In the genomic region with DNA sequence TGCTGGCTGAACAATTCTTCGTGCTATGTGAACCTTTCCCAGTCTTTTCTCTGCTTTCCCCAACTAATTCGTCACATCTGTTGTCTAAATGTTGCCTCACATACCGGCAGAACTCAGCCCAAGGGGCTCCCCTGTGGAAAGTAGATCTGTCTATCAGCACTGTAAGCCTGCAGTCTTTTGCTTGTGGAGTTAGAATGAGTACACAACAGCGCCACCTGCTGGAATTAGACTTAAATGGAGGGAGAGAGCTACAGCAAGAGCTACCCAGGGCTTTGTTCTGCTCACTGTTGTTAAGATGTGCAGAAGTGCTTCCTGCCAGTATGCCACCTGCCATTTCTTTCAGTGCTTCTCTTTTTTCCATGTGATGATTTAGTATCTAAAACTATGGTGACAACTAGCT, we compare ENCODE assay signal across 8 mouse cellular contexts.
A peak's percentile ranks its signal among the peaks of the same experiment; 100 is the strongest.
DNase-seq lines count a peak whose midpoint lies in the region; ATAC-seq lines count a peak whose summit lies in the region.

No protein-coding gene starts in this region.

- H3K9ac ChIP-seq in limb, embryonic 11.5 days (ENCODE audit: low read length) = no peak overlapping the region

- H3K9me3 ChIP-seq in limb, embryonic 11.5 days (ENCODE audit: control insufficient read depth, low read length) = no peaks in the 10 kb centered on the region

- no peaks in the 10 kb centered on the region for H3K36me3 ChIP-seq in limb, embryonic 11.5 days (ENCODE audit: control insufficient read depth, insufficient read depth, low read length)

- no peak overlapping the region for H3K27ac ChIP-seq in limb, embryonic 11.5 days (replicated peaks; ENCODE audit: low read depth, low read length)

- H3K27me3 ChIP-seq in limb, embryonic 11.5 days (ENCODE audit: control insufficient read depth, insufficient read depth, low read length) = no peaks in the 10 kb centered on the region

- no peak overlapping the region for H3K4me3 ChIP-seq in limb, embryonic 11.5 days (ENCODE audit: low read depth, low read length)

- H3K4me1 ChIP-seq in limb, embryonic 11.5 days (ENCODE audit: control insufficient read depth, insufficient read depth, low read length) = no peaks in the 10 kb centered on the region

- no peak overlapping the region for H3K4me2 ChIP-seq in limb, embryonic 11.5 days (ENCODE audit: low read depth, severe bottlenecking)

- ATAC-seq in limb, embryonic 11.5 days (ENCODE audit: insufficient number of reproducible peaks, low FRiP score, low TSS enrichment, low read depth) = peak; percentile 88

- WGBS in limb, embryonic 11.5 days = 14% methylated on average over 4 of the region's 4 CpGs

- DNase-seq in gastrocnemius, adult 18-20 months (ENCODE audit: low spot score) = peak; percentile 52
- no peak for DNase-seq in gastrocnemius, postnatal 25 days
- DNase-seq in cerebellum, postnatal 36 days = peak; percentile 61 to 80
- DNase-seq in frontal cortex, postnatal 36 days (ENCODE audit: low spot score in 2 of 2) = peak; percentile 78 to 92
- peak; percentile 78 for DNase-seq in kidney, adult 9 months
- DNase-seq in limb, embryonic 11.5 days (ENCODE audit: low spot score) = peak; percentile 90
- DNase-seq in natural killer cell, adult 2 months (ENCODE audit: low spot score in 2 of 2) = peak; percentile 5 to 26
- peak; percentile 93 for DNase-seq in telencephalon, adult 2 months (ENCODE audit: low read depth, low spot score)
